Mouse (Mus musculus) adrenal gland, postnatal 14 days (tissue): ENCODE results near the gene Rasgef1b. TPM values are rescaled to one million over a fixed set of nuclear protein-coding genes. Genes with fewer than 3 reads are reported as not detected.

Experiments
- DNase-seq: peaks from one replicate; pipeline ENCODE4 v3.0.0; 2021; ENCODE audit warnings: mixed read lengths
- total RNA-seq: library from RNA; stranded (reverse); gene quantifications from 2 replicates; pipeline ENCODE4 v1.2.3, GENCODE M21; 2021

Rasgef1b gene
- total RNA-seq, 1 experiment from 2014 or later: 14.3 TPM

GRCm38 (mm10) chr5:99287647-99288185 is 441.1 kb downstream of the Rasgef1b start:
- DNase-seq: no peak

DNA sequence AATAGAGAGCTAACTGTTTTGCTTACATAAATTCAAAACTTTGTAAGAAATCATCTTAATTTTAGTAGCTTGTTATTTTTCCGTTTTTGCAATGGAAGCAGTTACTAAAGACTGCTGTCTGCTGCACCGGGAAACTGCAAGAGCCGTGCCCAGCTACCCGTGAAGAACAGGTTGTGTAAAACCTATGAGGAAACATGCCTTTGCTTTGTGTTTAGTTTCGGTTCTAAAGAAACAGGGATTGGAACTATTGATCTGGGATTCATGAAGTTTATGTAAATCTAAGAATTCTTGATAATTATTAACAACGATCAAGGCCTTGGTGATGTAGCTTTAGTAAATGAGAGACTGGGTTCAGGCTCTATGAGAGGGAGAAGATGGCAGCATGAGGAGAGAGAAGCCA is 442.3 kb downstream of the Rasgef1b start:
- no peak for DNase-seq

DNA sequence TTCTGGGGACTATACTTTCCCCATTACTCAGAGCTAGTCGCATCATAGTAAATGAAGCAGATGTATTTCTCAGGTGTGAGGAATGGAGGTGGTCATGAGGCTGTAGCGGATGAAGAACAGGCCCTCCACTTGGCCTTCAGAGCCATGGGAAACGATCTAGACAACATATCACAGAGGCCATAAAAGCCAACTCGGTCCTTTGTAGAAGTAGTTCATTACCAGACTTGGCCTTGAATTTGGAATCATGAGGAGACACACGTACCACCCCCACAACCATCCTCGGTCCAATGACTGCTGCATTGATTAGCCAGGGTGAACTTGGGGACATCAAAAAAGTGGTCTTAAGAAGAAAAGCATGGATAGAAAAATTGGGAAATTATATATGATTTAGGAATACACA is 442.8 kb downstream of the Rasgef1b start:
- no peak for DNase-seq

- DNase-seq: peak; percentile 38
Observed at GRCm38 (mm10) chr5:99284369-99284768, 444.5 kb downstream of the Rasgef1b start.

DNA sequence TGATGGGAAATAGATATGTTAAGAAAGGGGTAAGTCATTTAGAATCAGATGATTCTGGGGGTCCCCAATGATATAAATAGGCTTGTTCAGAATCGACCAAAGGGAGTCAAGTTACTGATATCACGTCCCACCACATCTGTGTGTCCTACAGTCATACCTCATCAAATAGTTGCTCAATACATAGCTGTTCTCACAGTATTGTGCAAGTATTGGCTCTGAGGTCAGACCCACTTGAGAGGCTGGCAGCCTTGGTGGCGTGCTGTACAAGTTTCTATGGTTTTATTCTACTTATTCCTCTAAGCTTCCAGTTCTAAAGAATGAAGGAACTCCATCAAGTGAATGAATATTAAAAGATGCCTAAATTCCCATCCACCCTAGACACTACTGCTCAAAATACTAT is 445.2 kb downstream of the Rasgef1b start:
- DNase-seq: peak; percentile 19

- no peak for DNase-seq
Observed at GRCm38 (mm10) chr5:99280536-99280935, 448.3 kb downstream of the Rasgef1b start.

DNA sequence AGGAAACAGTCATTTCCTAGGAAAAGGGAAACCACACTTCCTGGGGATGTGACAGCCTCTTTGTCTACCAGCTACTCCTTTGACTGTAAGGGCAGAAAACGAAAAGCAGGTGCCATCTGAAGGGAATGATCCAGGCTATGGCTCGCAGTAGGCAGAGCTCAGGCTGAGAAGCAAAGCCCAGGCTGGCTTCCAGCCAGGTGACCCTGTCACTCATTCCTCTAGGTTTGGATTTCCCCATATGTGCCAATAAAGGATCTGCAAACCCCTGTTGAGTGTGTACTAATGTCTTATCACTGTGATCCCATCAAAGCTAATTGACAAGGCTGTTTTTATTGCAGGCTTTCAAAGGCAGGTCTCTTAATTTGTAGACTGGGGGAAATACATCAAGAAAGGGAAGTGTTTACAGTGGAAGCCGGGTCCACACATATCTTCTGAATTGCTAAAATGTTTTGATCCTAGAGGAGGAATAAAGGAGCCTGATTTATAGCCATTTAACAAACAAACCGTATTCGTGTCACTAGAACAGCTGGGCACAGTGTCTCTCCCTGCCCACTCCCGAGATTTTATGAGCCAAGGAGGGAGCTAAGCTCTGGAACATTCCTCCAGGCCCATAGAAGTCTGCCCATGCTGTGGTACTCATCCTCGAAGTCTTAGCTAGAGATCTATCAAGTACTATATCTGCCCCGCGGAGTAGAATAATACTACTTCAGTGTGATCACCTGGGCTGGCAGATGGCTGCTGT is 449.7 kb downstream of the Rasgef1b start:
- DNase-seq: peak; percentile 30

DNA sequence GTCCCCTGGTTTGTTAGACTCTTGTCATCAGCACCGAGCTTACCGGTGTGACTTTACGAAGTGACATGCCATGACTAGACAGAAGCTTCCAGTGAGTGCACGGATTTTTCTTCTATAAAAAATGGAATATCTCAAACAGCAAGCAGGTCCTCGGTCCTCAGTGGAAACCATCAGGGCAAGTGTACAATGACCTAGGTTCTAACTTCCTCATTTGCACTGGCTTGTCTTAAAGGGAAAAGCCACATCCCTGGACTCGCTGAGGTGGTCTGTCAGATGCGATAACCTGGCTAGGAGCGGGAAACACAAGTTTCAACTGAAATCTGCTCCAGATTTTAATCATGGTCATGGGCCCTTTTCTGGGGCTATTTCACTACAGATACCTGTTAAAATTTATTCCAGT is 450.5 kb downstream of the Rasgef1b start:
- no peak for DNase-seq

DNA sequence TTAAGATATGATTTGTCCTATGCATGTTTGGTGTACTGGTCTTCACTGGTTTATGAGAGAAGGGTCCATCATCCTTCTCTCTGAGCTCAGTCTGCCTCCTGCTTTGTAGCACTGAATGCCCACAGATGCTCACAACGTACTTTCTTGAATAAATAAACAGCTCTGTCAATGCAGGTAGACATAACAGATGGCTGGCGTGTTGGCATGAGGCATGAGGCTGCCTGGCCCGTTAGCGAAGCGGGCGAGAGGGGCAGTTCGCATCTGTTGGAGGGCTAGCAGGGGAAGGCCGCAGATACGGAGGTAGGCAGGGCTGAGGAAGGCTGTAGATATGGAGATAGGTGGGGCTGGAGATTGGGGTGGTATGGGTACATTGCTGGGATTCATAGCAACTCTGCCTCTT is 451.3 kb downstream of the Rasgef1b start:
- DNase-seq: no peak

- DNase-seq: no peak
Observed at GRCm38 (mm10) chr5:99274119-99274563, 454.7 kb downstream of the Rasgef1b start.

- DNase-seq: no peak
Observed at GRCm38 (mm10) chr5:99271531-99271930, 457.3 kb downstream of the Rasgef1b start.

DNA sequence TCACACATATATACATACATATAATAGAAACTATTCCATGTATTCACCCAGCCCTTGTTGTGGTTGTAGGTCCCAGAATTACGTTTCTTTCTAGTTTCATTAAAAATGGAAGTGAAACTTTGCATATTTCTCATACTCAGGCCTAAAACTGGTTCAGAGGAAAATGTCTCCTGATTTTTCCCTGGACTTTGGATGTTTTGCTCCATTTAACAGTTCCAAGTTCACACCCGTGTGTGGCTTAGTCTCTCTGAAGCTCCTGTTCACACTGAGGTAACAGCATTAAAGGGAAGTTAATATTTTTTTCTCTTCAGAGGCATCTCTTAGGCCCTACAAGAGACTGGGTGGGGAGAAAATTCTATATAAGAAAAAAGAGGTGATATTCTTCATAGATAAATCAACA is 459.7 kb downstream of the Rasgef1b start:
- DNase-seq: no peak

DNA sequence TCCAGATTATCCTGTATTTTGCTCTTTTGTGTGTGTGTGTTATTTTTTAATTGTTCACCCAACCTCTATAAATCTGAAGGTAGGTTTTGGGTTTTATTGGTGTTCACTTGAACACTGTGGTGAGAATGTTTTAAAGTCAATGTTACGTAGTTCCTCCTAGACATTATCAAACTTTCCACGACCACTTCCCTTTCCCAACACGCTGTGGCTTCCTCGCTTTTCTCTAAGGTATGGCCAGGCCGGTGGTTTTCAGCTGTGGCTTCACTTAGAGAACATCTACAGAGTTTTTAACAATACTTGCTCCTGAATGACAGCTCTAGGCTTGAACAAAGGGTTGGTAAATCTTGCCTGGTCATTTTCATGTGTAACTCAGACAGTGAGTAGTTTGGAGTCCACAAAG is 461.5 kb downstream of the Rasgef1b start:
- DNase-seq: no peak

DNA sequence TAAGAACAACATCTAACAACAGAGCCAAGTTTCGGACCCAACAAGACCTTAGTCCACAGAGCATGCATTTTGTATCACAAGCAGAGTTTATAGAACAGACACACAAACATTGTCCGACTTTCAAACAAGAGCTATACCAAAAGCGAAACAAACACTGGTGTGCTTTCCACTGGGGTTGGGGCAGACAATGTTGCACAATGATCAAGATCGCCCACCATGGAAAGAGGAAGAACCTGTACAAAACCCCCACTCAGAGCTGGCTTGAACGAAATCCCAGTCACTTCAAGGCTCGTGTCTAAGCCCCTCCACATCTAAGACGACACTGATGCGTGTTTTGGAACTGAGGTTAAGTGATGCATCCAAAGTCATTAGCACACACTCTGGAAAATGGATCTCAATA is 462.6 kb downstream of the Rasgef1b start:
- no peak for DNase-seq

DNA sequence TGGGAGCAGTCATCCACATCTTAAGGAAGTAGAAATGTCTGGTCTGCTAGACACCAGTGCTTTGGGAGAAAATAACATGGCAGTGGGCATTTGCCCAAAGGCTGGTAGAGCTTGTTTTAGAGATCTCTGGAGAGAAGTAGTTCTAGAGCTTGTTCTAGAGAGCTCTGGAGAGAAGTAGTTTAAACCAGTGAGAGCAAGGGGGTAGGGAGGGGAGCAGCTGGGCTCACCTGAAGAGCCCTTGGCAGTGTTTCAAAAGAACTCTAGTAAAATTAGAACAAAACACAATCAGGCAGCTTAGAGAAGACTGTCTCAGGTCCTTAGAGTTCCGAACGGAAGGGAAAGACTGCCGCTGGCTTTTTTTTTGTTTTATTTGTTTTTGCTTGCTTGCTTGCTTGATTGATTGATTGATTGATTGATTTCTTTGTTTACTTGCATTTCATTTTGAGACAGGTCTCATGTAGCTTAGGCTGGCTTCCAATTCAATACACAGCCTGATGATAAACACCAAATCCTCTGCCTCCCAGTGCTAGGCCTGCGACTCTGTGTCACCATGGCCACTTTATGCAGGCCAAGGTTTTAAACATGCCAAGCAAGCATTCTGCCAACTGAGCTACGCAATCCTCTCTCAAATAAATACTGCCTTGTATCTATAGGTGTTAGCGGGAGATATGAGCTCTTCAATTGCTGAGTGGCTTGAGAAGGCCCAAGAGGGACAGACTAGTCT is 466.5 kb downstream of the Rasgef1b start:
- DNase-seq: no peak

DNA sequence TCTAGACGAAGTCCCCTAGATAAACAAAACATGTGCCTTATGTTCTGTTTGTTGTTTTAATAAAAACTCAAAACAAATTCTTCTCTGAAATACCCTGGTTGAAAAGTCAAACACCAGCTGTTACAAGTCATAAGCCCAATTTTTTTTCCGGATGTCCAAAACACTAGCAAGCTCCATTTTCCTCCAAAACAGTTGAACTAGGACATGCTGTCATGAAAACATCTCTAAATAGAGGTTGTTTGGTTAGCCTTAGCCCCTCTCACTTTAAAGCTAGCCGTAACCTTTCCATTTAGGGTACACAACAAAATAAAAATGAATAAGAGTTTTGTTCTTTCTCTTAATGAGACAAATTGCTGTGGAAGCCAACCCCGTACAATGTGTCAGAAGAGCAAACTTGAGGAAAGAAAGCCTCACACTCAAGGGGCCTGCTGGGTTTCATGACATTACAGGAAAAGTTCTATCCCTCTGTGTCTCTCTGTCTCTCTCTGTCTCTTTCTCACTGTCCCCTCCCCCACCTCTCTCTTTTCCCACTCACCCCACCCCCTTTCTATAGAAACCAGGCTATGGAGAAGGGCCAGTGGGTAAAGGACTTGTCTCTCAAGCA is 467.6 kb downstream of the Rasgef1b start:
- no peak for DNase-seq

DNA sequence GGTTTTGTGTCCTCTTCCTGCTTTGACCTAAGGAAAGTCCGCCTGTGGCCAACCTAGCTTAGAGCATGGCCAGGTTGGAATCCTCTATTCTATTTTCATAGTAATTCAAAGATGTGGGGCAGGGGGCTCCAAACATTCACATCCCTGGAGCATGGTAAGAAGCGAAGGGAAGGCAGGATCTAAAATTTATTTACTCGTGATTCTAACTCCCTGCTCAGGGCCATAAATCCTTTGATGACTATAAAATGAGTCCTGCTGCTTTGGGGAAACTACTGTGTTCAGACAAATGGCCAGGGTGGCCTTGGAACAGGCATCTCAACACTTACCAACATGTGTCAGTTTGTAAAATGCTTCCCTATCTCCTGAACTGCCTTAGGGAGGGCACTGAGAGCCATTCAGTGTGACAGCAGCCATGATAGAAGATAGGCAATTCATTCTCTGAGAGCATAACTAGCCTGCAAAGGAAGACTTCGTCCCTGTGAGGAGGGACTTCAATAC is 470.8 kb downstream of the Rasgef1b start:
- DNase-seq: peak; percentile 49

DNA sequence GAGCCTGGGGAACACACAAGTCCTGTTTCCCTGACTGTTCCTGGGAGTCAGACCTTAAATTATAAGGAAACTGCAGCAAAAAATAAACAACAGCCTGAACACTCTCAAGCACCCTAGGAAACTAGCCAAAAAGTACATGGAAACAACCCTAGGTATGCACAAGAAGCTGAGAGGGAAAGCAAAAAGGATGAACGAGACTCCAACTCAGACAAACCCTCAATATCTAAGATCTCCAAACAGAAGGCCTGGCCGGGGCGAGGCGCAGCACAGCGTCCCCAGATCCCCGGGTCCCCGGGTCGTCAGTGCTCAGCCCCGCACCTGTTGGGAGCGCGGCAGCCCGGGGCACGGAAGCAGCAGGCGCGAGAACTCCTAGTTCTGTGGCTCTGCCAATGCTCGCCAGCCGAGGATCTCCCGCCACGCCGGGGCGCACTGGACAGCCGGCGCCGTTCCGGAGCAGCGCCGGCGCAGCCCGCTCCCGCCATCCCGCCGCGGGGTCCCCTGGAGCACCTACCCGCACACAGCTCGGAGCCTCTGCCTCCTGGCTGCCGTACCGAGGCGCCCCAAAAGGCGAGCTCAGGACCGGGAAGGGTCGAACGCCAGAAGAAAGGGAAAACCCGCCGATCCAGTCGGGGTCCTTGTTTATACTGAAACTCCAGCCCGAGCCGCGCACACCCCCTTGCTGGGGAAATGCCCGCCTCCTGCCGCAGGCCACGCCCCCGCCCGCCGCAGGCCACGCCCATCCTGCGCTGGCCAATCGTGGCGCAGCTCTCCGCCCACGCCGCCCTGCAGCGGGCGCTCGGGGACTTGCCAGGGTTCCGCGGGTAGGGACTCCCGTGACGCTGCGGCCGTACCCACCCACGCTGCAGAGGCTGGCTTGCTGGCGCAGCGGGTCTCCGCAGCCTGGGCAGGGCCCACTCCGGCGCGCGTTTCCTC is 476.4 kb downstream of the Rasgef1b start:
- peak; percentile 98 for DNase-seq

- DNase-seq: no peak
Observed at GRCm38 (mm10) chr5:99251379-99252202, 477.3 kb downstream of the Rasgef1b start.

DNA sequence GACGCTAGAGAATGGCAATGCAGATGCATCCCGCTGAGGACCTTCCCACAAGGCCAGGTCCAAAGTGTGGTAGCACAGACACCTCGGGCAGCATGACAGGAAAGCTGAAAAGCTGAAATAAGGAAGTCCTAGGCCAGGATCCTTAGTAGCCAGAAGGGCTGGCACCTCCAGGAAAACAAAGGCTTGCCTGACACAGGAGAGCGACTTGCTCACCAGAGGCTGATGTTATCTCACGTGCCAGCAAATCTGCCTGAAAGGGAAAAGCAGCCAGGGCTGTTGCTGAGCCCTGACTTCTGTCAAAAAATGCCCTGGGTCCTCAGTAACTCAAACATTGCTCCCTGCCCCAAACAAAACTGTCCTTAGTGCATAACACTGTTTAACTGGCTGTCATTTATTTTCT is 478.0 kb downstream of the Rasgef1b start:
- no peak for DNase-seq

DNA sequence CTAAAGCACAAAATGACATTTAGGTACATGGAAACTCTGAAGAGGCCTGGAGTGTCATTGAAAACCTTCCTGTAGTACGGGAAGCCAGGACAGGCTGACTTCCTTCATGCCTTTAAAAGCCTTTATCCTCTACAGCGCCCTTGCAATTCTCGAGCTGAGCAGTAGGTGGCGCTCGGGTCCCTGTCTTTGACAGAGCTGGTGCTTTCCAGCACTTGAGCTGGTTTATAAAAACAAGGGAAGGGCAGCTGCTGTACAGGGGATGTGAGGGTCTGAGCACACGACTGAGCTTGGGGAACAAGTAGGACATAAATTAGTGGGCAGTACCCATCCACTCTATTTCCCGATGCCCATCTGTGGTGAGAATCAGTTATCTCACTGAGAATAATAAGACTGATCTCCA is 480.4 kb downstream of the Rasgef1b start:
- DNase-seq: peak; percentile 96
